Mouse (Mus musculus) mouse embryonic stem cell (cell line): ENCODE results near the gene Kif11.

Experiments used
- in situ Hi-C, 2 experiments: fragments of 300-500 bp; cut with MboI; formaldehyde crosslinking; loops; 1 replicate in 1 of 2; 3 replicates in 1 of 2; pipeline ENCODE4 v1.14.3; 2019 to 2020; ENCODE audit warnings: low sequenced_read_pairs in 2 of 2, low pct_unique_long_range_greater_than_20kb in 1 of 2, mixed read lengths in 1 of 2; ENCODE audit not compliant: unreplicated experiment in 1 of 2

Gene Kif11

GRCm38 (mm10) chr19:37435853-37436174 is 59.6 kb downstream of the Kif11 start:
- in situ Hi-C loops: loop anchor here in 1 of 2 experiments (25.0 kb wide), 1 partner anchor 101 kb away; no protein-coding TSS in a partner anchor

- in situ Hi-C loops: loop anchor here in 1 of 2 experiments (25.0 kb wide), 1 partner anchor 101 kb away; no protein-coding TSS in a partner anchor
Measured at GRCm38 (mm10) chr19:37436514-37437288, 60.5 kb downstream of the Kif11 start.

- in situ Hi-C loops: loop anchor here in 1 of 2 experiments (25.0 kb wide), 1 partner anchor 100 kb away; no protein-coding TSS in a partner anchor
Measured at GRCm38 (mm10) chr19:37437289-37437606, 61.0 kb downstream of the Kif11 start.

- in situ Hi-C loops: loop anchor here in 1 of 2 experiments (25.0 kb wide), 1 partner anchor 97 kb away; no protein-coding TSS in a partner anchor
Measured at GRCm38 (mm10) chr19:37440181-37440580, 64.0 kb downstream of the Kif11 start.

GRCm38 (mm10) chr19:37440708-37441475 is 64.7 kb downstream of the Kif11 start:
- in situ Hi-C loops: loop anchor here in 1 of 2 experiments (25.0 kb wide), 1 partner anchor 96 kb away; no protein-coding TSS in a partner anchor

- in situ Hi-C loops: loop anchor here in 1 of 2 experiments (25.0 kb wide), 1 partner anchor 95 kb away; no protein-coding TSS in a partner anchor
Measured at GRCm38 (mm10) chr19:37442524-37443286, 66.5 kb downstream of the Kif11 start.

- in situ Hi-C loops: loop anchor here in 1 of 2 experiments (25.0 kb wide), 1 partner anchor 94 kb away; no protein-coding TSS in a partner anchor
Measured at GRCm38 (mm10) chr19:37443631-37444140, 67.5 kb downstream of the Kif11 start.

- in situ Hi-C loops: loop anchor here in 1 of 2 experiments (25.0 kb wide), 1 partner anchor 89 kb away; no protein-coding TSS in a partner anchor
Measured at GRCm38 (mm10) chr19:37448212-37448611, 72.0 kb downstream of the Kif11 start.

- in situ Hi-C loops: loop anchor here in 1 of 2 experiments (25.0 kb wide), 1 partner anchor 88 kb away; no protein-coding TSS in a partner anchor
Measured at GRCm38 (mm10) chr19:37449246-37449645, 73.0 kb downstream of the Kif11 start.

- in situ Hi-C loops: no loop called here
Measured at GRCm38 (mm10) chr19:37455528-37455927, 79.3 kb downstream of the Kif11 start.

GRCm38 (mm10) chr19:37455961-37456360 is 79.8 kb downstream of the Kif11 start:
- in situ Hi-C loops: no loop called here

GRCm38 (mm10) chr19:37458013-37458412 is 81.8 kb downstream of the Kif11 start:
- in situ Hi-C loops: no loop called here

GRCm38 (mm10) chr19:37466403-37466802 is 90.2 kb downstream of the Kif11 start:
- in situ Hi-C loops: no loop called here

- in situ Hi-C loops: no loop called here
Measured at GRCm38 (mm10) chr19:37466978-37467377, 90.8 kb downstream of the Kif11 start.

- in situ Hi-C loops: no loop called here
Measured at GRCm38 (mm10) chr19:37468841-37469566, 92.8 kb downstream of the Kif11 start.
